Mouse (Mus musculus) lung, postnatal 4 days (tissue): Measurements from ENCODE around the gene Abcc12.

Experiments
- DNase-seq, 2 experiments: peaks; one replicate each; pipeline ENCODE4 v3.0.0; 2021

Abcc12 gene

GRCm38 (mm10) chr8:86577547-86577946 lies 2.9 kb downstream of the Abcc12 start:
- no peak for DNase-seq

- DNase-seq: no peak
Observed at GRCm38 (mm10) chr8:86563674-86564073, 16.8 kb downstream of the Abcc12 start.

GRCm38 (mm10) chr8:86561737-86562136 lies 18.7 kb downstream of the Abcc12 start:
- DNase-seq: no peak

GRCm38 (mm10) chr8:86560688-86561065 lies 19.8 kb downstream of the Abcc12 start:
- no peak for DNase-seq

- DNase-seq: no peak
Observed at GRCm38 (mm10) chr8:86559947-86560687, 20.4 kb downstream of the Abcc12 start.

DNA sequence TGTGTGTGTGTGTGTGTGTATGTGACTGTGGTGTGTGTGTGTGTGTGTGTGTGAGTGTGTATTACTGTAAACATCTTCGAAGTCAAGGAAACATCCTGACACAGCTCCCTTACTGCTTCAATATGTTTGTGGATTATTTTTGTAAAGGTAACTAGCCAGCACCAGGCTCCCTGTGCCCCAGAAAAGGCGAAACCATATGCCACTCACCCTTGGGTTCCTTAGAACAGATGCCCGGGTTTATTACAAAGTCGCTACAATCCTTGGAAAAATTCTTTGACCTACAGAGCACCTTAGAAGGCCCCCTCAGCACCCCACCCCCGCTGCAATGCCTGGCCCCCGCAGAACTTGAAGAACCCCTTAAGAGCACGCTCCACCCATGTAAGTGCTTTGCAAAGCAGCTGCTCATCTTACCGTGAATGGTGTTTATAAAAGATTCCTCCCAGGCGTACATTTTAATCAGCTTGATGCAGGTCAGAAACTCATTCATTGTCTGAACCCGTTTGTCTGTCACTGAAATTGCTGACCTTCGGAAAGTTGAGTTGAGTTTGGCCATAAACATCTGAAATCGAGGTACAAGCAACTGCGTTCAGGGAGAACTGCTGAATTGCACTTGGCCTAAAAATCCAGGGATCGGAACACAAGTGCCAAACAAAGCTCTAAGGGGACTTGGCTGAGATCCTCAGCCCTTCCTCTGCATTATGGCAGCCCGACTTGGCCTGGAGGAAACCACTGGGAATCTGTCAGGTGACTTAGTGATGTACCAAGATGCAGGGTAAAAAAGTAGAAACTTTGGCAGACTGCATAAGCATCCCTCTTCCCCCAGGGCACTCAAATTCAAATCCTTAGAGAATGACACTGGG lies 23.1 kb downstream of the Abcc12 start:
- no peak for DNase-seq

DNA sequence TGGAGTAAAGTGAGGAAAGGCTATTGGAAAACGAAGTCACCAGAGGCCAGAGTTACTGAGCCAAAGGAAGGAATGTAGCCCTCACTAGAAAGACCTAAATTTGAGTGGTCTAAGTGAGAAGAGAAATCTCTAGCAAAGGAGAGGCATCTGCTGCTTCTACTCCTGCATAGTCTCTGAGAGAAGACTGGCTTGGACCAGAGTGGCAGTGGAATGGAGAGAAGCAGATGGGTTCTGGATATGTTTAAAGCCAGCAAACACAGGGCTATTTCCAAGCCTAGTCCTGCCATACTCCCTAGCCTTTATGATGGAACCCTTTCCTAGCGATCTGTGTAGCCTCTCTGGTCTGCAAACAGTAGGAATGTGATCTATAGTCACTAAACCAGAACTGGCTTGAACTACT lies 24.9 kb downstream of the Abcc12 start:
- DNase-seq: no peak

DNA sequence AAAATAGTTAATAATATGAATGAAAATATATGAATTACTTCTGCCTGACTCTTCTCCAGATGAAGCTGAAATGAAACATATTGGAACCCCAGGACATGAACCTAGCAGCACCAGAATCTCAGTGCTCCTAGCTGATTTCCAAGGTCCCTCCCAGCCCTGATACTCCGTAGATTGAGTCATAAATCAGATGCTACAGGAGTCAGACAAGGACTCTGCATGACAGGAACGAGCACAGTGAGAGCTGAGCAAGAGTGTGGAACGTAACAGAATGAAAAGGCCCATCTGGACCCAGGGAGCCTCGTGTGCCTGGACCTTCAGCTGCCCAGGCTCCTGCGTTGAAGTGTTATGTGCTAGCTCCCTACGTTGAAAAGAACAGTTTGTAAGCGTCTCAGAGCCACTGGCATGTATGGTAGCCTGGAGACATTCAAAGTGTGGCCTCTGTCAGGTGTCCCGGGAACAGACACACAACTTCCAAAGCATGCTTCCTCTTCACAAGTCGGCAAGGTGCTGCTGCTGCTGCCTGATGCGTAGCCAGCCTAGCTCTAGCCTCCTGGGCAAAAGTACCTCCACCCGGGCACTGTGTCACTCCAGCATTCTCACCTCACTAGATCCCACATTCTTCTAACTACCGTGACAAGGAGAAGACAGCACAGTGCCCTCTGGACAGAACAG lies 26.1 kb downstream of the Abcc12 start:
- no peak for DNase-seq

DNA sequence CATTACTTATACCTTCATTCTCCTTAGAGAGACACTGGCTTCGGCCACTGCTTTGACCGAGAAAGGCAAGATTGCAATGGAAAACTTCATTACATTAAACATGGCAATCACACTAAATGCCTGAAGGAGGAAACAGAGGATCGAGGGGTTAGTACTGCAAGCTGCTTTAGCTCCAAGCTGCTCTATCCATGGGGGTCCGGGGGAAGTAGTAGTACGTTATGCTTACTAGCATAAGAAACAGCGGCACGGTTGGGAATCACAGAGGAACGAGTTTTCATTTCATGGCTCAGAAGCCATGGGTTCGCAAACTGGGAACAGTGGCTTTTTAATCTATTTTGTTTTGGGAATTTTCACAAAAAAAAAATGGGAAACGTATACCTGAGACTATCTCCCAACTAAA lies 30.0 kb downstream of the Abcc12 start:
- no peak for DNase-seq

- peak in 1 of 2 experiments; percentile 25 for DNase-seq
Observed at GRCm38 (mm10) chr8:86546001-86546400, 34.5 kb downstream of the Abcc12 start.

DNA sequence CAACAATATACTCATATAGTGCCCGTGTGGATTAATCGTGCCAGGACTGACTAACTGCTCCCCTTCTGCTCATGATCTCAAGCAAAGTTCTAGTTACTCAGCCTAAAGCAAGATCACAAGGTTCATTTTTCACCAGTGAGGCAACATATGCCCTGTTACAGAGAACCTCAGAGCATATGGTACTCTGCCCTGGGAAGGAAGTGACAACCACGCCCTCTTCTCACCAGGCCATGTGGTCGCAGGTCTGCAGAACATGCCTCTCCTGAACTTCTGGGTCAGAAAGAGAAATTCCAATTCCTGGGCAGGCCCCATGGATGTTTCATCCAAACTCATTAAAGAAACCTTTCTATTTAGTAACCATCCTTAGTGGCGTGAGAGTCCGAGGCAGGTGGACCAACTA lies 39.6 kb downstream of the Abcc12 start:
- DNase-seq: no peak

- no peak for DNase-seq
Observed at GRCm38 (mm10) chr8:86540376-86540775, 40.1 kb downstream of the Abcc12 start.

DNA sequence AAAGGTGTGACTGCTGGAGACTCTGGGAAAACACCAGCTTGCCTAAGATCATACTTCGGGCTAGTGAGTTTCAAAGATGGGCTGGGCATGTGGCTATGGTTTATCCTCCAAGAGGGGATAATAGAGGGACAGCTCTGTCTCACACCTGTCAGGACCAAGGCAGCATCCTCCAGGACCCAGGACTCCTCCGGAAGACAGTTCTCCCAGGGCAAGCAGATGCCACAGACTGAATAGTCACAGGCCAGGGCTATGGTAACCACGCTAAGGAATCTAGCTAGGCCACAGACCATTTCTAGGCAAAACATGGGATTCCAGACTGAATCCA lies 43.9 kb downstream of the Abcc12 start:
- DNase-seq: no peak

- DNase-seq: peak; percentile 78 to 81
Observed at GRCm38 (mm10) chr8:86535791-86536662, 44.5 kb downstream of the Abcc12 start.

GRCm38 (mm10) chr8:86535068-86535560 lies 45.4 kb downstream of the Abcc12 start:
- peak in 1 of 2 experiments; percentile 23 for DNase-seq

DNA sequence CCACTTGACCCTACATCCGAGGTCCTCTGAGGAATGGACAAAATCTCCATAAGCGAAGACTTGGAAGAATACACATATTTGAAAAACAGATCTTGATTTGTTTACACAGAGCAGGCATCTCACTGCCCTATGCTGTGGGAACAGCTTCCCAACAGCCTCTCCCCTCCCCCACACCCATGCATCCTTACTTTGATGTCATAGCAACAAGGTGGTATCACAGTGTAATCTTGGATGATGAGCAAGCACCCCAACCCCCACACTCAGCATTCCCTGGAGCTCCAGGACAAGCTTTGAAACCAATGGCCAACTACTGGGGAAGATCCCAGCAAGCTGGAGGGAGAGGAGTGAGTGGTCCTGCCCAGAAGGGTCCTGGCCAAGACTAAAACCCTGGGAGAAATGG lies 50.8 kb downstream of the Abcc12 start:
- DNase-seq: no peak

- no peak for DNase-seq
Observed at GRCm38 (mm10) chr8:86527336-86528029, 53.0 kb downstream of the Abcc12 start.

GRCm38 (mm10) chr8:86526808-86527207 lies 53.7 kb downstream of the Abcc12 start:
- no peak for DNase-seq

GRCm38 (mm10) chr8:86514203-86514602 lies 66.3 kb downstream of the Abcc12 start:
- no peak for DNase-seq

DNA sequence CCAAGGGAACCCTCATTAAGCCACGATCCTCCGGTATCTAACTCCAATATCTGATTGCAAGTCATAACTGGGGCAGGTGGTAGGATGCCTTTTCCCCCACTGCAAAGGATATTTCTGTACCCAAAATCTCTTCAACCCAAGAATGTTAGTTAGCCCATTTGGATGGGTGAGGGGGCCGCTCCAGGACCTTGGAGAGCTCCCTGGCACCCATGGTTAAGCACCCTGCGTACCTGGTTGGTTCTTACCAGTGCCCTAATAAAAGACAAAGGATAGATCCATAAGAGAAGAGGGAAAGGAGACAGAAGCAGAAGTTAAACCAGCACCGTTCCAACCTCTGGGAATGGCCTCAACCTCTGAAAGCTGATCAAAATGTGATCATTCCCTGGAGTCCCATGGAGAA lies 67.6 kb downstream of the Abcc12 start:
- DNase-seq: no peak

- DNase-seq: no peak
Observed at GRCm38 (mm10) chr8:86512131-86512792, 68.2 kb downstream of the Abcc12 start.
